Mouse (Mus musculus) forebrain, embryonic 16.5 days (tissue): ENCODE results near the gene Hyal2. TPM values are rescaled to one million over a fixed set of nuclear protein-coding genes. Genes with fewer than 3 reads are reported as not detected.

Experiments used
- ATAC-seq: fragments of 200-750 bp; cut with Nextera tagmentation; 2 replicates; pipeline ENCODE4 v1.8.0; 2017; ENCODE audit warnings: mild to moderate bottlenecking, moderate library complexity
- H3K27ac ChIP-seq: fragments of 300-500 bp; sonication (generic); 2 replicates; pipeline ENCODE4 v1.5.1; 2014; ENCODE audit warnings: low read length, control low read depth
- H3K27me3 ChIP-seq: fragments of 300-500 bp; sonication (generic); replicated peaks from 2 replicates; pipeline ENCODE4 v1.6.1; 2014; ENCODE audit warnings: low read length; ENCODE audit not compliant: control insufficient read depth, insufficient read depth
- H3K36me3 ChIP-seq: fragments of 300-500 bp; sonication (generic); 2 replicates; pipeline ENCODE4 v1.6.1; 2014; ENCODE audit not compliant: control insufficient read depth, insufficient read depth
- H3K4me1 ChIP-seq: fragments of 300-500 bp; sonication (generic); replicated peaks from 2 replicates; pipeline ENCODE4 v1.6.1; 2014; ENCODE audit warnings: low read length; ENCODE audit not compliant: control insufficient read depth, insufficient read depth
- H3K4me2 ChIP-seq: fragments of 300-500 bp; sonication (generic); 2 replicates; pipeline ENCODE4 v1.6.1; 2014; ENCODE audit warnings: mild to moderate bottlenecking, low read length, control low read depth
- H3K4me3 ChIP-seq: fragments of 300-500 bp; sonication (generic); replicated peaks from 2 replicates; pipeline ENCODE4 v1.5.1; 2014; ENCODE audit warnings: mild to moderate bottlenecking, low read length, control low read depth
- H3K9ac ChIP-seq: fragments of 300-500 bp; sonication (generic); replicated peaks from 2 replicates; pipeline ENCODE4 v1.6.1; 2014; ENCODE audit warnings: low read depth, low read length, control low read depth
- H3K9me3 ChIP-seq: fragments of 300-500 bp; sonication (generic); 2 replicates; pipeline ENCODE4 v1.6.1; 2016; ENCODE audit warnings: low read length; ENCODE audit not compliant: control insufficient read depth
- WGBS: fragments of 180-500 bp; shearing (Covaris S2); extraction: QIAGEN DNeasy Blood & Tissue Kit; methylation state at CpG from one replicate; pipeline ENCODE4 v1.1.7; 2014; 5-methylcytosine and 5-hydroxymethylcytosine counted together
- polyA plus RNA-seq: library from polyadenylated mRNA; unstranded; fragments of >200 nt; fragmentation: Nextera tagmentation; extraction: Ambion mirVana; gene quantifications from 2 replicates; pipeline ENCODE4 v1.2.1, GENCODE M21; 2015

Hyal2 gene
- polyA plus RNA-seq: 69.7 and 74.5 TPM in 2 replicates

DNA sequence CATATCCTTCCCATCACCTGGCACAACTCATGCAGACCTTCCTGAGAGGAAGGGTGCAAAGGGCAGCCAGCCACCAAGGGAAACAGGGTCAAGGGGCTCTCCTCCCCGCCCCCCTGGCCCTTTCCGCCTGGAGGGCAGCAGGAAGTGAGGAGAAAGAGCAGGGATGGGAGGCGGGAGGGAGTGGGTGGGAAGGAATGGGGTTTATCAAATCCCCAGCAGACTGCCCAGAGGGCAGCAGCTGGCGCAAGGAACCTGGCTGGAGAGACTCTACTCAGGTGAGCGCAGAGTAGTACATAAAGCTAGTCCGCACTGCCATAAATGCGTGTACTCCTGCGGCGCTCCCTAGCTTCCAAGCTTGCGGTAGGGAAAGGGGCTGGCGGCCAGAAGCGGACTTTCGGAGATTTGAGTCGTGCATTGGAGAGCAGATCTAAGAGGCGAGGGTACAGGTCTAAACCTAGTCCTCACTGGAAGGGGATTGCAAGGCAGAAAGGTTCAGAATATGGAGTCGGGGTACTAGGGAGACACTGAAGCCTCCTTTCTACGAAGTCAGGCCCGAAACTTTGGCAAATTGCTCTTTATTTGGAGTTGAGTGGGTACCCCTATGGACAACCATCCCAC is at the start of gene Hyal2:
Hyal2 (plus strand) TSS at position 244 of the 618 bp plus-strand sequence.
- H3K4me2 ChIP-seq: peak within 1 kb of the TSS; percentile 95
- peak within 1 kb of the TSS; percentile 85 for H3K27ac ChIP-seq
- peaks cover 46% of the 10 kb centered on the region for H3K4me1 ChIP-seq
- peak within 1 kb of the TSS; percentile 83 for H3K4me3 ChIP-seq
- no peaks in the 10 kb centered on the region for H3K9me3 ChIP-seq
- no peak for ATAC-seq
- WGBS: 7% methylated on average over 18 of the region's 18 CpGs
- H3K36me3 ChIP-seq: peaks cover 15% of the 10 kb centered on the region
- no peaks in the 10 kb centered on the region for H3K27me3 ChIP-seq
- peak within 1 kb of the TSS; percentile 88 for H3K9ac ChIP-seq

DNA sequence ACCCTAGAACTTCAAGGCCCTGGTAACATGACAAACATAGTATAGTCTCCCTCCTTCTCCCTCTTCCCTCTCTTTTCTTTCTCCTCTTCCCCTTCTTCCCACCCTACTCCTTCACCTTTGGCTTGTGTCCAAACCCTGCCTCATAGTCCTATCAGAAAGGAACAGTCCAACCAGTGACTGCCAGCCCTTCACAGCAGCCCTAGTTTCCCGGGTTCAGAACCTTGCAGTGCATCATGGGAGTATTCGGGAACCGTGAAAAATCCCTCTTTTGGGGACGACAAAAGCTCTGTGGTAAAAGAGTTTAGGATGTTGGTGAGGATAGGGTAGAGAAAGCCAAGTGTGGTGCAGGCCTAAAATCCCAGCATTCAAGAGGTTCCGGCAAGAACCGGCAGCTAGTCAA is 47.4 kb upstream of the Hyal2 start:
- Histone ChIP-seq H3K4me3 (no peak overlapping the region), H3K27ac (no peak overlapping the region), H3K4me2 (no peak overlapping the region), H3K9me3 (no peaks in the 10 kb centered on the region), H3K27me3 (no peaks in the 10 kb centered on the region), H3K36me3 (no peaks in the 10 kb centered on the region), H3K9ac (no peak overlapping the region), H3K4me1 (peaks cover 8% of the 10 kb centered on the region)
- WGBS: 39% methylated on average over 6 of the region's 6 CpGs
- ATAC-seq: no peak

DNA sequence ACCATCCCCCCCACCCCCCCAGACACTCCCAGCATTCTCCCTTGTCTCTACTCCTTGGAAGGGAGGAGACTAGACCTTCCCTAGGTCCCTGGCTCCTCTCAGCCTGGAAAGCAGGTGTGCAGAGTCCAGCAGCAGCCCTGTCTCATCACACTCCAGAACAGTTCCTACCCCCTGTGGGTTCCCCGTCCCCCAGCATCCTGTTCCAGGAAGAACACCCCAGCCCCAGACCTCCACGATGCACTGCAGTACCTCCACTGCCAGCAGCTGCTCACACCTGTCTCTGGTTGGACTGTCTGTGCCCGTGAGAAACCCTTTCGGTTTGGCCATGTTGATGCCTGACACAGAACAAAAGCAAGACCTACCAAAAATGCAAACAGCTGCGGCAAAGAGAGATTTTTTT is 46.6 kb upstream of the Hyal2 start:
- Histone ChIP-seq H3K27ac (no peak overlapping the region), H3K36me3 (no peaks in the 10 kb centered on the region), H3K4me3 (no peak overlapping the region), H3K4me1 (peaks cover 8% of the 10 kb centered on the region), H3K27me3 (peaks cover 6% of the 10 kb centered on the region), H3K4me2 (no peak overlapping the region), H3K9me3 (no peaks in the 10 kb centered on the region), H3K9ac (no peak overlapping the region)
- 57% methylated on average over 5 of the region's 5 CpGs for WGBS
- no peak for ATAC-seq

DNA sequence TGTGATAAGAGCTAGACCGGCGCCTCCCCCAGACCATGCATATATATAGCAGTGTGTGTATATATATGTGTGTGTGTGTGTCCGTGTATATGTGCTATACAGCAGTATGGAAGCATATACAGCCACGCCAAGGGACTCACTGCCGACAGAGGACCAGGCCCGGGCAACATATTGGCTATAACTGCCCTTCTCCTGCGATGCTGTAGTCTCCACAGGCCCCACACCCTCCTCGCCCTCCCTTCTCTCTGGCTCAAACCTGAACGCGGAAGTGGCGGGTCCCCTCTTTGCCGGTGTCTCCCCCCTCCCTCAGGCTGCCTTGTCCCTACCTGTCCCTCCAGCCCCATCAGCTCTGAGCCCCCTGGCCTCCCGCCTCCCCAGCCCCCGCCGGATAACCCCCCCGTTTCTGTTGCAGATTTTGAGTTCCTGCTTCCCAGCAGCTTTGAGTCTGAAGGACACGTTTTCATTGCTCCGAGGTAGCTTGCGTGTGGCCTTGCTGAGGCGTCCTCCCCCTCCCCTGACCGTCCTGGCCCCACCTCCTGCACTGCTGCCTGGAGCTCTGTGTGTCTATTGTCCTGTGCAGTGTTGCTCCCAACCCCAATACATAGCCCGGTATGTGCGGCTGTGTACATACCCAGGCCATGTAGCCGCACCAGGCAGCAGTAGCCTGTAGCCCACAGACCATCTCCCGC is 45.9 kb upstream of the Hyal2 start:
- ATAC-seq: no peak
- Histone ChIP-seq H3K9ac (no peak overlapping the region; the same call in none of the 2 replicates), H3K4me3 (no peak overlapping the region), H3K27ac (no peak overlapping the region), H3K4me2 (0 out of 2 replicates have a peak overlapping the region, but pooled peaks have one; percentile 6), H3K9me3 (0 out of 2 replicates have a peak, but pooled peaks cover 2% of the 10 kb centered on the region), H3K27me3 (peaks cover 12% of the 10 kb centered on the region), H3K4me1 (peaks cover 13% of the 10 kb centered on the region), H3K36me3 (no peaks in the 10 kb centered on the region)
- 19% methylated on average over 25 of the region's 25 CpGs for WGBS

DNA sequence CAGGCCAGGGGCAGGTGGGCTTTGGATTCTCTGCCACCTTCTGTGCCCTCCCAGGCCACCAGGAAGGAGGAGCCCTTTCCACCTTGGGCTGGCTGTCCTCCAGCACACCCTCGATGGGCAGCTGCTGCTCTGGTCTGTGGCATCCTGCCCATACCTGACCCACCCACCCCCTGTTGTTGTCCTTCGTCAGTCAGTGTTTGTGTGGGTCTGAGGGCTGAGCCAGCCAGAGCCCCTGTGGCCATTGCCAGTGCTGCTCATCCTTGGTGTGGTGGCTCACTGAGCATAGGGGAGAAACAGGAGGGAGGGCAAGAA is 45.4 kb upstream of the Hyal2 start:
- H3K36me3 ChIP-seq: no peaks in the 10 kb centered on the region
- no peak overlapping the region for H3K27ac ChIP-seq
- H3K9ac ChIP-seq: no peak overlapping the region
- peaks cover 13% of the 10 kb centered on the region for H3K4me1 ChIP-seq
- H3K27me3 ChIP-seq: peaks cover 16% of the 10 kb centered on the region
- no peak overlapping the region for H3K4me3 ChIP-seq
- ATAC-seq: no peak
- 22% methylated on average over 2 of the region's 2 CpGs for WGBS
- H3K4me2 ChIP-seq: no peak overlapping the region
- 0 out of 2 replicates have a peak, but pooled peaks cover 2% of the 10 kb centered on the region for H3K9me3 ChIP-seq

DNA sequence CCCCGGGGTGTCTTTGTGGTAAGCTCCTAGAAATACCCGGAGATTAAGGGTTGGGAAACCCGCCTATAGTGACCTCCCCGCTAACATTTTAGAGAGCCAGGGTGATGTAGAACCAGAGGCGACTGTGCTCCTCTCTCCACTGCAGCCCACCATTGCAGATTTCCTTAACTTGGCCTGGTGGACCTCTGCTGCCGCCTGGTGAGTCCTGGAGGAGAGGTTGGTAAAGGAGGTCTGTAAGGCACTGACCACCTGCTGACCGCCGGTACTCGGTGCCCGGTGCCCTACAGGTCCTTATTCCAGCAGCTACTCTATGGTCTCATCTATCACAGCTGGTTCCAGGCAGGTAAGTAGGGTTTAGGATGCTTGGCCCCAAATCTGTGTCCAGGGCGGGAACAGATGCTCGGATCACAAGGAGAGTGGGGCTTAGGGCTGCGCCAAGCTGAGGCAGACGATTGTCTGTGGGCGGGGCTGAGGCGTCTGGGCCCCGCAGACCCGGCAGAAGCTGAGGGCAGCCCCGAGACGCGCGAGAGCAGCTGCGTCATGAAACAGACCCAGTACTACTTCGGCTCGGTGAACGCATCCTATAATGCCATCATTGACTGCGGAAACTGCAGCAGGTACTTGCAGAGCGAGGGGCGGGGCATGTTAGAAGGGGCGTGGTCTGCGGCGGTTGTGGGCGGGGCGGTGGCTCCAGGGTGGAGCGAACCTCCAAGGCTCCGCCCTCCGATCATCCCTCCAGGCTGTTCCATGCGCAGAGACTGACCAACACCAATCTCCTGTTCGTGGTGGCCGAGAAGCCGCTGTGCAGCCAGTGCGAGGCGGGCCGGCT is 41.3 kb upstream of the Hyal2 start:
- H3K36me3 ChIP-seq: no peaks in the 10 kb centered on the region
- H3K9ac ChIP-seq: peak overlapping the region; percentile 11; the same call in 1 of the 2 replicates
- peak overlapping the region; percentile 45 for H3K4me2 ChIP-seq
- H3K4me3 ChIP-seq: peak overlapping the region; percentile 31
- ATAC-seq: peak; percentile 43
- 0 out of 2 replicates have a peak, but pooled peaks cover 2% of the 10 kb centered on the region for H3K9me3 ChIP-seq
- H3K27ac ChIP-seq: no peak overlapping the region
- H3K27me3 ChIP-seq: peaks cover 20% of the 10 kb centered on the region
- WGBS: 4% methylated on average over 43 of the region's 44 CpGs
- H3K4me1 ChIP-seq: peaks cover 13% of the 10 kb centered on the region

DNA sequence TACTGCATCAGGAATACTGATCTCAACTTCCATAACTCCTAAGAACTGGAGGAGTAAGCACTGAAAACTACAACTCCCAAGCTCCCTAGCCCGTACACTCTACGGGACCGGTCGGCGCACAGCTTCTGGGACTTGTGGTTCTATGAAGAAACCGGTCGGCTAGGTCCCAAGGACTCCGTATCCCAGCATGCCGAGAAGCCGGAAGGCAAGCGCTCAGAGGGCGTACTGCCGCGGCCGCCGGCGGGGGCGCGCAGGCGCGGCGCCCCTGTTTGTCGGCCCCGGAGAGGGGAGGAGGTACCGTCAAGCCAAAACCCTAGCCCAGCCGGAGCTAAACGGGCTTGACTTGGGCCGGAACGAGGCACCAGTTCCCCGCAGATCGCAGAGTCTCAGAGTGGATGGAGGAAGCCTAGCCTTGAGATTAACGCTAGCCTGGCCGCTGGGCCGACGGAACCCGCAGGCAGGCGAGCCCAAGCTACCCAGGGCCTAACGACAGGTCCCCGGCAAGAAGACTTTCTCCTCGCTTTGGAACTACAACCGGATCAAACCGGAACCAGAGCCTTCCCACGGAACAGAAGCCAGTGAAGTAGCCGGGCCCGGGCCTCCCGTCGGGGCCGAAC is 33.8 kb upstream of the Hyal2 start, which contains the start of gene Tmem115:
Tmem115 (plus strand) TSS at position 155 of the 617 bp plus-strand sequence.
- peaks cover 7% of the 10 kb centered on the region for H3K36me3 ChIP-seq
- WGBS: under 1% methylated on average over 48 of the region's 48 CpGs
- peaks cover 44% of the 10 kb centered on the region for H3K4me1 ChIP-seq
- H3K27ac ChIP-seq: 0 out of 2 replicates have a peak within 1 kb of the TSS, but pooled peaks have one; percentile 36
- peak within 1 kb of the TSS; percentile 97 for H3K4me2 ChIP-seq
- peak; percentile 99 for ATAC-seq
- H3K27me3 ChIP-seq: no peaks in the 10 kb centered on the region
- H3K4me3 ChIP-seq: peak within 1 kb of the TSS; percentile 87
- peak within 1 kb of the TSS; percentile 83 for H3K9ac ChIP-seq
- no peaks in the 10 kb centered on the region for H3K9me3 ChIP-seq

DNA sequence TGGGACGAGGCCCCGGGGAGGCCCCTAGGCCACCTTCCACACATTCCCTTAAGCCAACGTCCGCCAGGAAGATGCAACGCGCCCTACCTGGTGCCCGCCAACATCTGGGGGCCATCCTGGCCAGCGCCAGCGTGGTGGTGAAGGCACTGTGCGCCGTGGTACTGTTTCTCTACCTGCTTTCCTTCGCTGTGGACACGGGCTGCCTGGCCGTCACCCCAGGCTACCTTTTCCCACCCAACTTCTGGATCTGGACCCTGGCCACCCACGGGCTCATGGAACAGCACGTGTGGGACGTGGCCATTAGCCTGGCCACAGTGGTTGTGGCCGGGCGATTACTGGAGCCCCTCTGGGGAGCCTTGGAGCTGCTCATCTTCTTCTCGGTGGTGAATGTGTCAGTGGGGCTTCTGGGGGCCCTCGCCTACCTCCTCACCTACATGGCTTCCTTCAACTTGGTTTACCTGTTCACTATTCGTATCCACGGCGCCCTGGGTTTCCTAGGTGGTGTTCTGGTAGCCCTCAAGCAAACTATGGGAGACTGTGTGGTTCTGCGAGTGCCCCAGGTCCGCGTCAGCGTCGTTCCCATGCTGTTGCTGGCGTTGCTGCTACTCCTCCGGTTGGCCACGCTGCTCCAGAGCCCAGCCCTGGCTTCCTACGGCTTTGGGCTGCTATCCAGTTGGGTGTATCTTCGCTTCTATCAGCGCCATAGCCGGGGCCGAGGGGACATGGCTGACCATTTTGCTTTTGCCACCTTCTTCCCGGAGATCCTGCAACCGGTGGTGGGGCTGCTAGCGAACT is 33.1 kb upstream of the Hyal2 start:
- Histone ChIP-seq H3K4me3 (peak overlapping the region; percentile 87), H3K4me1 (peaks cover 44% of the 10 kb centered on the region), H3K27ac (0 out of 2 replicates have a peak overlapping the region, but pooled peaks have one; percentile 36), H3K4me2 (peak overlapping the region; percentile 97), H3K27me3 (no peaks in the 10 kb centered on the region), H3K9me3 (no peaks in the 10 kb centered on the region), H3K36me3 (peaks cover 13% of the 10 kb centered on the region), H3K9ac (peak overlapping the region; percentile 83)
- no peak for ATAC-seq
- WGBS: under 1% methylated on average over 40 of the region's 40 CpGs
